Mouse (Mus musculus) leukemia stem cell, adult 10-12 weeks (primary cell): ENCODE measurements around the gene Vmn1r131. TPM values are rescaled to one million over a fixed set of nuclear protein-coding genes. Genes with fewer than 3 reads are reported as not detected.

Experiments
- polyA plus RNA-seq: library from polyadenylated mRNA; stranded (reverse); fragments of >175 nt; gene quantifications from 2 replicates; pipeline ENCODE4 v1.2.3, GENCODE M21; 2012; ENCODE audit warnings: low replicate concordance

The Vmn1r131 gene
- polyA plus RNA-seq, result not detected in 2 replicates

DNA sequence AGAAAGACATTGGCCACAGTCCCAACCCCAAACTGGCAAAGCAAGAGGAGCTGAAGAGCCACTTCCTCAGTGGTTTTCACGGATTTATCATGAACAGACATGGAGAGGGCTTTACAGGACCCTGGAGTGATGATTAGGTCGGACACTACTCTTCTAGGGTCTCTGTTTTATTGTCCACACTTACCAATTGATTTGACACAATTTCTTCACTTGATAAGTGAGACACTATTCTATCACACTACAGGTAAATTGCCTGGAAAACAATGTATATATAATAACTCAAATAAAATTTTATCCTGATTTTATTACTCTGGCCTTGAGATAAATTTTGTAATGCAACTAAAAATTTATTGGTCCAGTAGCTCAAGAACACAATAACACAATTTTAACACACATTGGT is at the start of gene Vmn1r131:
Gene Vmn1r131, minus strand, starts transcription at position 101 of the 400 bp plus-strand sequence.

DNA sequence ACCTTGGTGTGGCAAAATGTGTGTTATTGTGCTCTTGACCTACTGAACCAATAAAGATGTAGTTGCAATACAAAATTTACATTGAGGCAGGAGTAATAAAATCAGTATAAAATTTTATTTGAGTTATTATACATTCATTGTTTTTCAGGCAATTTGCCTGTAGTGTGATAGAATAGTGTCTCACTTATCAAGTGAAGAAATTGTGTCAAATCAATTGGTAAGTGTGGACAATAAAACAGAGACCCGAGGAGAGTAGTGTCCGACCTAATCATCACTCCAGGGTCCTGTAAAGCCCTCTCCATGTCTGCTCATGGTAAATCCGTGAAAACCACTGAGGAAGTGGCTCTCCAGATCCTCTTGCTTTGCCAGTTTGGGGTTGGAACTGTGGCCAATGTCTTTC is 34.4 kb downstream of the Vmn1r131 start, which contains the start of gene Vmn1r130:
Gene Vmn1r130, plus strand, starts transcription at position 301 of the 400 bp plus-strand sequence.

Other genes starting within 250 kb of the Vmn1r131 start
- not detected in 2 replicates for gene Vmn1r126, start 244.6 kb downstream of the Vmn1r131 start, polyA plus RNA-seq
- gene Vmn1r127, start 226.2 kb downstream of the Vmn1r131 start, polyA plus RNA-seq, result not detected in 2 replicates
- not detected in 2 replicates for gene Vmn1r128, start 196.7 kb downstream of the Vmn1r131 start, polyA plus RNA-seq
- gene Vmn1r129, start 184.8 kb downstream of the Vmn1r131 start, polyA plus RNA-seq, result not detected in 2 replicates
- gene Gm6882, start 113.3 kb downstream of the Vmn1r131 start, polyA plus RNA-seq, result not detected in 2 replicates
- not detected in 2 replicates for gene Vmn1r130, start 34.3 kb downstream of the Vmn1r131 start, polyA plus RNA-seq
- gene Vmn1r132, start 68.0 kb upstream of the Vmn1r131 start, polyA plus RNA-seq, result not detected in 2 replicates
- not detected in 2 replicates for gene Gm4175, start 215.4 kb upstream of the Vmn1r131 start, polyA plus RNA-seq